Mouse (Mus musculus): ENCODE measurements around the gene Lepr. TPM values are rescaled to one million over a fixed set of nuclear protein-coding genes. Genes with fewer than 3 reads are reported as not detected.
A peak's percentile ranks its signal among the peaks of the same experiment; 100 is the strongest.

Lepr gene
- 0.69 and 1.3 TPM in 2 replicates for total RNA-seq (2012; rRNA removed)

- no peaks in the 10 kb centered on the region for H3K4me1 ChIP-seq (ENCODE audit: control insufficient read depth in 2 of 2, insufficient read depth in 2 of 2, low read length in 2 of 2, poor library complexity in 1 of 2)
- TF ChIP-seq MAFK (IDR thresholded peaks at IDR 0.05; ENCODE audit: insufficient read depth, low read depth, low read length): no peak
- no peak for TF ChIP-seq ZNF384 (IDR thresholded peaks at IDR 0.05; ENCODE audit: low read depth, low read length)
- TF ChIP-seq CHD2 (IDR thresholded peaks at IDR 0.05; ENCODE audit: low read depth, low read length): no peak
- TF ChIP-seq ZC3H11A (IDR thresholded peaks at IDR 0.05; ENCODE audit: borderline replicate concordance, low read depth, low read length): no peak
- no peak for TF ChIP-seq HCFC1 (IDR thresholded peaks at IDR 0.05; ENCODE audit: borderline replicate concordance, insufficient read depth, low read length)
- no peaks in the 10 kb centered on the region for H3K9me3 ChIP-seq (ENCODE audit: control insufficient read depth, insufficient read depth, low read depth, low read length)
- DNase-seq (ENCODE audit: low read depth, low spot score): peak; percentile 36
- in situ Hi-C loops (cut with MboI; ENCODE audit: low sequenced_read_pairs in 2 of 2, unreplicated experiment in 2 of 2): no loop called here
- no peaks in the 10 kb centered on the region for H3K36me3 ChIP-seq (ENCODE audit: control insufficient read depth, insufficient read depth, low read length, poor library complexity, severe bottlenecking)
- peak within 1 kb of the TSS; percentile 71 for H3K9ac ChIP-seq (ENCODE audit: insufficient read depth, low read depth, low read length, poor library complexity, severe bottlenecking)
- H3K4me3 ChIP-seq (ENCODE audit: insufficient read depth in 1 of 2, low read depth in 1 of 2, low read length in 2 of 2, poor library complexity in 1 of 2, severe bottlenecking in 1 of 2): peak within 1 kb of the TSS; percentile 55 to 78
- no peak within 1 kb of the TSS for H3K27ac ChIP-seq (ENCODE audit: insufficient read depth, low read depth, low read length, poor library complexity, severe bottlenecking)
Measured at GRCm38 (mm10) chr4:101717367-101718121, at the start of gene Lepr. TSS of gene Lepr (plus strand) at chr4:101717404.

DNA sequence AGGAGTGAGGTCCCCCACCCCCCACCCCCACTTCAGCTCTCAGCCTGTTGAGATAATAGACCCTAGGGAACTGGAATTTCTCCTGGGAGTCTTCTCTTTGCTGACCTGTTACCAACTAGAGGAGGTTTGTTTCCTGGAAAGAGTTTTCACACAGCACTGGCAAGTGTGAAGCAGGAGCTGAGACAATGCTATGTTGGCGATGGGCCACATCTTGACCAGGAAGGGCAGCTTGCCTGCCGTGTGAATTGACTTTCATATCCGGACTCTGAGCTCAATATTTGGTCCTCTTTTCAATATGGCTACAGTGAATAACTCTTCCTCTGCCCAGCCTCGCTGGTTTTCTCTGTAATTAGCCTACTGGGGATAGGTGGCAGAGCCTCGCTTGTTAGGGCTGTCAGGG, 48.0 kb upstream of the Lepr start:
- Histone ChIP-seq H3K9ac (ENCODE audit: insufficient read depth, low read depth, low read length, poor library complexity, severe bottlenecking) (no peak overlapping the region), H3K9me3 (ENCODE audit: control insufficient read depth, insufficient read depth, low read depth, low read length) (no peaks in the 10 kb centered on the region), H3K27ac (ENCODE audit: insufficient read depth, low read depth, low read length, poor library complexity, severe bottlenecking) (no peak overlapping the region), H3K4me3 (ENCODE audit: insufficient read depth in 1 of 2, low read depth in 1 of 2, low read length in 2 of 2, poor library complexity in 1 of 2, severe bottlenecking in 1 of 2) (no peak overlapping the region), H3K4me1 (ENCODE audit: control insufficient read depth in 2 of 2, insufficient read depth in 2 of 2, low read length in 2 of 2, poor library complexity in 1 of 2) (peaks cover 0 to 1% of the 10 kb centered on the region in 2 experiments; a peak in 1 of 4 replicates), H3K36me3 (ENCODE audit: control insufficient read depth, insufficient read depth, low read length, poor library complexity, severe bottlenecking) (no peaks in the 10 kb centered on the region)
- TF ChIP-seq CHD2 (IDR thresholded peaks at IDR 0.05; ENCODE audit: low read depth, low read length) (no peak), HCFC1 (IDR thresholded peaks at IDR 0.05; ENCODE audit: borderline replicate concordance, insufficient read depth, low read length) (no peak), ZC3H11A (IDR thresholded peaks at IDR 0.05; ENCODE audit: borderline replicate concordance, low read depth, low read length) (no peak), ZNF384 (IDR thresholded peaks at IDR 0.05; ENCODE audit: low read depth, low read length) (no peak), MAFK (IDR thresholded peaks at IDR 0.05; ENCODE audit: insufficient read depth, low read depth, low read length) (no peak)
- DNase-seq (ENCODE audit: low read depth, low spot score): no peak
- in situ Hi-C loops (cut with MboI; ENCODE audit: low sequenced_read_pairs in 2 of 2, unreplicated experiment in 2 of 2): loop anchor here in 1 of 2 experiments (10.0 kb wide), 1 partner anchor 336 kb away; no protein-coding TSS in a partner anchor

- H3K9me3 ChIP-seq (ENCODE audit: control insufficient read depth, insufficient read depth, low read depth, low read length): no peaks in the 10 kb centered on the region
- no peaks in the 10 kb centered on the region for H3K36me3 ChIP-seq (ENCODE audit: control insufficient read depth, insufficient read depth, low read length, poor library complexity, severe bottlenecking)
- in situ Hi-C loops (cut with MboI; ENCODE audit: low sequenced_read_pairs in 2 of 2, unreplicated experiment in 2 of 2): loop anchor here in 1 of 2 experiments (10.0 kb wide), 1 partner anchor 335 kb away; no protein-coding TSS in a partner anchor
- H3K9ac ChIP-seq (ENCODE audit: insufficient read depth, low read depth, low read length, poor library complexity, severe bottlenecking): no peak overlapping the region
- no peak overlapping the region for H3K27ac ChIP-seq (ENCODE audit: insufficient read depth, low read depth, low read length, poor library complexity, severe bottlenecking)
- no peak for TF ChIP-seq MAFK (IDR thresholded peaks at IDR 0.05; ENCODE audit: insufficient read depth, low read depth, low read length)
- no peak for TF ChIP-seq ZNF384 (IDR thresholded peaks at IDR 0.05; ENCODE audit: low read depth, low read length)
- TF ChIP-seq HCFC1 (IDR thresholded peaks at IDR 0.05; ENCODE audit: borderline replicate concordance, insufficient read depth, low read length): no peak
- TF ChIP-seq ZC3H11A (IDR thresholded peaks at IDR 0.05; ENCODE audit: borderline replicate concordance, low read depth, low read length): no peak
- no peak for TF ChIP-seq CHD2 (IDR thresholded peaks at IDR 0.05; ENCODE audit: low read depth, low read length)
- DNase-seq (ENCODE audit: low read depth, low spot score): no peak
- no peaks in the 10 kb centered on the region for H3K4me1 ChIP-seq (ENCODE audit: control insufficient read depth in 2 of 2, insufficient read depth in 2 of 2, low read length in 2 of 2, poor library complexity in 1 of 2)
- no peak overlapping the region for H3K4me3 ChIP-seq (ENCODE audit: insufficient read depth in 1 of 2, low read depth in 1 of 2, low read length in 2 of 2, poor library complexity in 1 of 2, severe bottlenecking in 1 of 2)
Measured at GRCm38 (mm10) chr4:101669811-101670210, 47.4 kb upstream of the Lepr start.

- in situ Hi-C loops (cut with MboI; ENCODE audit: low sequenced_read_pairs in 2 of 2, unreplicated experiment in 2 of 2): no loop called here
- Histone ChIP-seq H3K4me3 (ENCODE audit: insufficient read depth in 1 of 2, low read depth in 1 of 2, low read length in 2 of 2, poor library complexity in 1 of 2, severe bottlenecking in 1 of 2) (no peak overlapping the region), H3K9me3 (ENCODE audit: control insufficient read depth, insufficient read depth, low read depth, low read length) (no peaks in the 10 kb centered on the region), H3K27ac (ENCODE audit: insufficient read depth, low read depth, low read length, poor library complexity, severe bottlenecking) (no peak overlapping the region), H3K4me1 (ENCODE audit: control insufficient read depth in 2 of 2, insufficient read depth in 2 of 2, low read length in 2 of 2, poor library complexity in 1 of 2) (no peaks in the 10 kb centered on the region), H3K36me3 (ENCODE audit: control insufficient read depth, insufficient read depth, low read length, poor library complexity, severe bottlenecking) (no peaks in the 10 kb centered on the region), H3K9ac (ENCODE audit: insufficient read depth, low read depth, low read length, poor library complexity, severe bottlenecking) (no peak overlapping the region)
- DNase-seq (ENCODE audit: low read depth, low spot score): no peak
- no peak for TF ChIP-seq ZNF384 (IDR thresholded peaks at IDR 0.05; ENCODE audit: low read depth, low read length)
- TF ChIP-seq HCFC1 (IDR thresholded peaks at IDR 0.05; ENCODE audit: borderline replicate concordance, insufficient read depth, low read length): no peak
- TF ChIP-seq ZC3H11A (IDR thresholded peaks at IDR 0.05; ENCODE audit: borderline replicate concordance, low read depth, low read length): no peak
- no peak for TF ChIP-seq MAFK (IDR thresholded peaks at IDR 0.05; ENCODE audit: insufficient read depth, low read depth, low read length)
Measured at GRCm38 (mm10) chr4:101674790-101675189, 42.4 kb upstream of the Lepr start.
